Mouse (Mus musculus) E14TG2a.4 (cell line): ENCODE results near the gene Sstr3.

Experiments
- CTCF ChIP-seq: conservative IDR thresholded peaks from 2 replicates; pipeline ENCODE4 v1.5.1; 2014; ENCODE audit warnings: low read length
- NANOG ChIP-seq: IDR thresholded peaks from 2 replicates; pipeline ENCODE4 v1.6.1; 2014; ENCODE audit warnings: borderline replicate concordance, low read length, mixed read lengths
- POU5F1 ChIP-seq: IDR thresholded peaks from 2 replicates; pipeline ENCODE4 v1.6.1; 2014; ENCODE audit warnings: low read length, borderline replicate concordance

- TF ChIP-seq CTCF = no peak
- TF ChIP-seq POU5F1 = no peak
- no peak for TF ChIP-seq NANOG
Measured at GRCm38 (mm10) chr15:78520112-78520715, 24.3 kb downstream of the Sstr3 start.
